Mouse (Mus musculus): ENCODE measurements around the gene Snapc2. TPM values are rescaled to one million over a fixed set of nuclear protein-coding genes. Genes with fewer than 3 reads are reported as not detected.

Snapc2 gene
- total and polyA plus RNA-seq, 3 experiments: 22.4 to 30.8 (median 30.0) TPM

GRCm38 (mm10) chr8:4247241-4247640, 5.6 kb upstream of the Snapc2 start:
- in situ Hi-C loops (cut with MboI; ENCODE audit: low pct_ligation_motif_present, low pct_unique_long_range_greater_than_20kb, low sequenced_read_pairs) (no loop called here), dilution Hi-C loops (cut with MboI; ENCODE audit: extremely low pct_ligation_motif_present, extremely low pct_unique_long_range_greater_than_20kb, low sequenced_read_pairs) (no loop called here)
- Histone ChIP-seq H3K4me3 (replicated peaks in 1 of 3; ENCODE audit: low read depth in 2 of 3, low read length in 2 of 3, poor library complexity in 1 of 3) (no peak overlapping the region), H3K36me3 (replicated peaks in 1 of 2; ENCODE audit: control insufficient read depth in 1 of 2, insufficient read depth in 1 of 2, low read length in 1 of 2) (peaks cover 73 to 90% of the 10 kb centered on the region in 2 experiments), H3K9me3 (replicated peaks; ENCODE audit: low read length) (no peaks in the 10 kb centered on the region), H3K4me2 (ENCODE audit: insufficient read depth, low read depth, poor library complexity, severe bottlenecking) (no peak overlapping the region), H3K79me2 (replicated peaks; ENCODE audit: control insufficient read depth, extremely low read depth, insufficient read depth, poor library complexity, severe bottlenecking) (no peaks in the 10 kb centered on the region), H3K4me1 (ENCODE audit: control insufficient read depth in 1 of 2, insufficient read depth in 2 of 2) (peaks cover 1 to 3% of the 10 kb centered on the region in 2 experiments; a peak in 2 of 4 replicates), H3K27ac (ENCODE audit: insufficient read depth, low read depth) (no peak overlapping the region), H3K9ac (ENCODE audit: insufficient read depth, low read depth) (no peak overlapping the region), H3K27me3 (replicated peaks) (no peaks in the 10 kb centered on the region)
- DNase-seq (ENCODE audit: extremely low read depth): no peak
- TF ChIP-seq TCF12 (IDR thresholded peaks at IDR 0.05; ENCODE audit: low read depth, low read length): no peak
- no peak for TF ChIP-seq ZC3H11A (IDR thresholded peaks at IDR 0.05; ENCODE audit: low read depth, low read length)
- TF ChIP-seq TBP (conservative IDR thresholded peaks at IDR 0.05; ENCODE audit: low read depth, low read length): no peak
- TF ChIP-seq MXI1 (IDR thresholded peaks at IDR 0.05; ENCODE audit: low read depth, low read length): no peak
- TF ChIP-seq USF1 (IDR thresholded peaks at IDR 0.05; ENCODE audit: low read depth, low read length): no peak
- TF ChIP-seq ZNF384 (IDR thresholded peaks at IDR 0.05; ENCODE audit: low read depth, low read length): no peak
- no peak for TF ChIP-seq PAX5 (IDR thresholded peaks at IDR 0.05; ENCODE audit: low read length)
- no peak for TF ChIP-seq RAD21 (IDR thresholded peaks at IDR 0.05; ENCODE audit: low read depth, low read length)
- no peak for TF ChIP-seq POLR2A (IDR thresholded peaks at IDR 0.05; ENCODE audit: low read depth, low read length)
- TF ChIP-seq BHLHE40 (IDR thresholded peaks at IDR 0.05; ENCODE audit: low read depth, low read length): no peak
- no peak for TF ChIP-seq ELF1 (IDR thresholded peaks at IDR 0.05; ENCODE audit: low read depth, low read length)
- TF ChIP-seq MAFK (IDR thresholded peaks at IDR 0.05; ENCODE audit: insufficient replicate concordance, low read length): no peak
- TF ChIP-seq ZKSCAN1 (IDR thresholded peaks at IDR 0.05; ENCODE audit: borderline replicate concordance, low read depth, low read length): no peak
- no peak for TF ChIP-seq NELFE (IDR thresholded peaks at IDR 0.05; ENCODE audit: low read depth, low read length)
- TF ChIP-seq NRF1 (IDR thresholded peaks at IDR 0.05; ENCODE audit: low read depth, low read length): no peak
- TF ChIP-seq MAX (IDR thresholded peaks at IDR 0.05; ENCODE audit: low read length): no peak

- H3K4me3 ChIP-seq (replicated peaks in 1 of 3; ENCODE audit: low read depth in 2 of 3, low read length in 2 of 3, poor library complexity in 1 of 3): no peak within 1 kb of the TSS
- H3K36me3 ChIP-seq (replicated peaks in 1 of 2; ENCODE audit: control insufficient read depth in 1 of 2, insufficient read depth in 1 of 2, low read length in 1 of 2): peaks cover 64 to 82% of the 10 kb centered on the region in 2 experiments
Measured at GRCm38 (mm10) chr8:4247951-4248540, 4.8 kb upstream of the Snapc2 start, which contains the start of gene Tgfbr3l. TSS of gene Tgfbr3l (plus strand) at chr8:4248214.

More at GRCm38 (mm10) chr8:4247951-4248540, 4.8 kb upstream of the Snapc2 start, which contains the start of gene Tgfbr3l:
- Histone ChIP-seq H3K4me1 (ENCODE audit: control insufficient read depth in 1 of 2, insufficient read depth in 2 of 2) (peaks cover 6% of the 10 kb centered on the region in 2 experiments; a peak in 3 of 4 replicates), H3K79me2 (replicated peaks; ENCODE audit: control insufficient read depth, extremely low read depth, insufficient read depth, poor library complexity, severe bottlenecking) (no peaks in the 10 kb centered on the region), H3K9me3 (replicated peaks; ENCODE audit: low read length) (no peaks in the 10 kb centered on the region), H3K27me3 (replicated peaks) (no peaks in the 10 kb centered on the region), H3K27ac (ENCODE audit: insufficient read depth, low read depth) (0 out of 2 replicates have a peak within 1 kb of the TSS, but pooled peaks have one; percentile 22), H3K9ac (ENCODE audit: insufficient read depth, low read depth) (no peak within 1 kb of the TSS), H3K4me2 (ENCODE audit: insufficient read depth, low read depth, poor library complexity, severe bottlenecking) (no peak within 1 kb of the TSS)
- DNase-seq (ENCODE audit: extremely low read depth): no peak
- in situ Hi-C loops (cut with MboI; ENCODE audit: low pct_ligation_motif_present, low pct_unique_long_range_greater_than_20kb, low sequenced_read_pairs): no loop called here
- dilution Hi-C loops (cut with MboI; ENCODE audit: extremely low pct_ligation_motif_present, extremely low pct_unique_long_range_greater_than_20kb, low sequenced_read_pairs): no loop called here
- TF ChIP-seq ZKSCAN1 (IDR thresholded peaks at IDR 0.05; ENCODE audit: borderline replicate concordance, low read depth, low read length) (no peak), IRF4 (IDR thresholded peaks at IDR 0.05; ENCODE audit: low read depth, low read length) (no peak), ZNF384 (IDR thresholded peaks at IDR 0.05; ENCODE audit: low read depth, low read length) (no peak), KAT2A (IDR thresholded peaks at IDR 0.05; ENCODE audit: insufficient replicate concordance, low read length) (no peak), POLR2A (IDR thresholded peaks at IDR 0.05; ENCODE audit: low read depth, low read length) (no peak), MAFK (IDR thresholded peaks at IDR 0.05; ENCODE audit: insufficient replicate concordance, low read length) (no peak), SIN3A (IDR thresholded peaks at IDR 0.05; ENCODE audit: low read length) (no peak), HCFC1 (IDR thresholded peaks at IDR 0.05; ENCODE audit: low read depth, low read length) (no peak), CTCF (conservative IDR thresholded peaks at IDR 0.05 in 1 of 2, IDR thresholded peaks at IDR 0.05 in 1 of 2; ENCODE audit: low read depth in 2 of 2, low read length in 2 of 2) (no peak), MAX (IDR thresholded peaks at IDR 0.05; ENCODE audit: low read length) (no peak), MEF2A (IDR thresholded peaks at IDR 0.05; ENCODE audit: borderline replicate concordance, low read depth, low read length) (no peak), CHD1 (IDR thresholded peaks at IDR 0.05; ENCODE audit: low read depth, low read length) (no peak)

All from CH12.LX (cell line).